Mouse (Mus musculus) forebrain, embryonic 13.5 days (tissue): ENCODE measurements around the gene Ehd2. TPM values are rescaled to one million over a fixed set of nuclear protein-coding genes. Genes with fewer than 3 reads are reported as not detected.

Experiments
- polyA plus RNA-seq: library from polyadenylated mRNA; unstranded; fragments of >200 nt; fragmentation: Nextera tagmentation; extraction: Ambion mirVana; gene quantifications from 2 replicates; pipeline ENCODE4 v1.2.1, GENCODE M21; 2015

Ehd2 gene
- polyA plus RNA-seq, 1 experiment from 2014 or later: 3.6 TPM

Other genes starting within 250 kb of the Ehd2 start
- not detected in 2 replicates for gene Obox5, start 217.4 kb downstream of the Ehd2 start, polyA plus RNA-seq
- gene Obox6, start 127.9 kb downstream of the Ehd2 start, polyA plus RNA-seq: not detected in 2 replicates
- gene Crx, start 87.6 kb downstream of the Ehd2 start, polyA plus RNA-seq: not detected in 2 replicates
- not detected in 2 replicates for gene Crxos, start 85.0 kb downstream of the Ehd2 start, polyA plus RNA-seq
- 1,237 and 1,357 TPM in 2 replicates for gene Selenow, start 45.2 kb downstream of the Ehd2 start, polyA plus RNA-seq
- 150 and 152 TPM in 2 replicates for gene Nop53, start 21.5 kb downstream of the Ehd2 start, polyA plus RNA-seq
- gene Bicra, start 80.4 kb upstream of the Ehd2 start, polyA plus RNA-seq: 8.4 and 8.5 TPM in 2 replicates
- gene Zfp541, start 94.2 kb upstream of the Ehd2 start, polyA plus RNA-seq: not detected in 2 replicates
- 166 and 186 TPM in 2 replicates for gene Napa, start 130.9 kb upstream of the Ehd2 start, polyA plus RNA-seq
- 37.2 and 38.4 TPM in 2 replicates for gene Kptn, start 152.3 kb upstream of the Ehd2 start, polyA plus RNA-seq
- gene Slc8a2, start 162.3 kb upstream of the Ehd2 start, polyA plus RNA-seq: 0.67 and 0.68 TPM in 2 replicates
- 96.9 and 104 TPM in 2 replicates for gene Meis3, start 207.5 kb upstream of the Ehd2 start, polyA plus RNA-seq